Mouse (Mus musculus) bone marrow, adult 2 months (tissue): ENCODE results near the gene Sipa1l1.

Experiments
- CTCF ChIP-seq: fragments of 200-500 bp; IDR thresholded peaks from 2 replicates; pipeline ENCODE4 v1.5.1; 2011; ENCODE audit warnings: low read length, control low read depth; ENCODE audit not compliant: control insufficient read depth, insufficient read depth
- POLR2A ChIP-seq: fragments of 200-500 bp; IDR thresholded peaks from 2 replicates; pipeline ENCODE4 v1.6.1; 2011; ENCODE audit warnings: low read depth, mild to moderate bottlenecking, control low read depth, low read length, borderline replicate concordance; ENCODE audit not compliant: control insufficient read depth

DNA sequence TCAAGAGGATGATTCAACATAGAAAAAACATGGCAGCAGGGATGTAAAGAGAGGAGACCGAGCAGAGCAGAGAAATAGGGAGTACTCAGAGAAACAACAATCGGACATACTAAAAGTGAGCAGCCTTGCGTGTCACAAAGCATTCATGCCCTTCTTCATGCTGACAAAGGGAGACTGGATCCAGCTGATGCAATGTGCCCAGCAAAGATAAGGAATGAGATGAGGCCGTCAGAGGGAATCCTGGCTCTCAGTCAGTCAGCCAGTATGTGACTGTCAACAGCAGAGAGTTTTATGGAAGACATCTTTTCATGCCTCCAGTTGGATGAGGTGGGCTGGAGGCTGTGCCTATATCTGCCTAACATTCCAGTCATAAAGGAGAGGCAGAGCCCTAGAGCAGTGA lies 304.1 kb downstream of the Sipa1l1 start:
- TF ChIP-seq CTCF (no peak), POLR2A (no peak)
